Mouse (Mus musculus): ENCODE measurements around the gene Farp1. TPM values are rescaled to one million over a fixed set of nuclear protein-coding genes. Genes with fewer than 3 reads are reported as not detected.

The Farp1 gene
- total and polyA plus RNA-seq, 3 experiments, result 0.01 to 0.27 TPM; not detected in 1

- Histone ChIP-seq H3K36me3 (replicated peaks) (peaks cover 69% of the 10 kb centered on the region), H3K4me1 (ENCODE audit: insufficient read depth, low read depth, low read length) (peaks cover 40% of the 10 kb centered on the region), H3K4me3 (ENCODE audit: low read depth, low read length) (no peak overlapping the region), H3K27me3 (ENCODE audit: insufficient read depth, low read length) (no peaks in the 10 kb centered on the region), H3K9me3 (replicated peaks) (peaks cover 3% of the 10 kb centered on the region)
- TF ChIP-seq GATA2 (IDR thresholded peaks at IDR 0.05; ENCODE audit: borderline replicate concordance, low read depth, low read length) (no peak), CTCF (IDR thresholded peaks at IDR 0.05; ENCODE audit: low read depth, low read length) (no peak), POLR2AphosphoS5 (IDR thresholded peaks at IDR 0.05; ENCODE audit: insufficient replicate concordance, low read depth, low read length) (no peak), TAL1 (conservative IDR thresholded peaks at IDR 0.05; ENCODE audit: low read depth, low read length) (no peak), GATA1 (IDR thresholded peaks at IDR 0.05; ENCODE audit: borderline replicate concordance, low read length) (no peak)
- ATAC-seq (ENCODE audit: extremely low read depth, insufficient number of reproducible peaks, low FRiP score, poor library complexity, severe bottlenecking) (no peak), DNase-seq (ENCODE audit: low spot score) (no peak)
These were observed 281.1 kb downstream of the Farp1 start for GRCm38 (mm10) chr14:121316136-121316535.

- TF ChIP-seq CTCF (IDR thresholded peaks at IDR 0.05; ENCODE audit: low read depth, low read length) (no peak), GATA1 (IDR thresholded peaks at IDR 0.05; ENCODE audit: borderline replicate concordance, low read length) (no peak), TAL1 (conservative IDR thresholded peaks at IDR 0.05; ENCODE audit: low read depth, low read length) (no peak), POLR2AphosphoS5 (IDR thresholded peaks at IDR 0.05; ENCODE audit: insufficient replicate concordance, low read depth, low read length) (no peak), GATA2 (IDR thresholded peaks at IDR 0.05; ENCODE audit: borderline replicate concordance, low read depth, low read length) (no peak)
- Histone ChIP-seq H3K36me3 (replicated peaks) (peaks cover 68% of the 10 kb centered on the region), H3K27me3 (ENCODE audit: insufficient read depth, low read length) (no peaks in the 10 kb centered on the region), H3K4me3 (ENCODE audit: low read depth, low read length) (no peak overlapping the region), H3K4me1 (ENCODE audit: insufficient read depth, low read depth, low read length) (peaks cover 35% of the 10 kb centered on the region), H3K9me3 (replicated peaks) (peaks cover 3% of the 10 kb centered on the region)
- DNase-seq (ENCODE audit: low spot score), result no peak
- no peak for ATAC-seq (ENCODE audit: extremely low read depth, insufficient number of reproducible peaks, low FRiP score, poor library complexity, severe bottlenecking)
These were observed 281.8 kb downstream of the Farp1 start for GRCm38 (mm10) chr14:121316631-121317311.

- no peaks in the 10 kb centered on the region for H3K27me3 ChIP-seq (ENCODE audit: insufficient read depth, low read length)
- DNase-seq (ENCODE audit: low spot score) (no peak), ATAC-seq (ENCODE audit: extremely low read depth, insufficient number of reproducible peaks, low FRiP score, poor library complexity, severe bottlenecking) (no peak)
- peaks cover 5% of the 10 kb centered on the region for H3K9me3 ChIP-seq (replicated peaks)
- TF ChIP-seq CTCF (IDR thresholded peaks at IDR 0.05; ENCODE audit: low read depth, low read length) (no peak), GATA1 (IDR thresholded peaks at IDR 0.05; ENCODE audit: borderline replicate concordance, low read length) (no peak), TAL1 (conservative IDR thresholded peaks at IDR 0.05; ENCODE audit: low read depth, low read length) (no peak), GATA2 (IDR thresholded peaks at IDR 0.05; ENCODE audit: borderline replicate concordance, low read depth, low read length) (no peak), POLR2AphosphoS5 (IDR thresholded peaks at IDR 0.05; ENCODE audit: insufficient replicate concordance, low read depth, low read length) (no peak)
- peaks cover 68% of the 10 kb centered on the region for H3K36me3 ChIP-seq (replicated peaks)
- H3K4me3 ChIP-seq (ENCODE audit: low read depth, low read length), result no peak overlapping the region
- peaks cover 35% of the 10 kb centered on the region for H3K4me1 ChIP-seq (ENCODE audit: insufficient read depth, low read depth, low read length)
These were observed 282.3 kb downstream of the Farp1 start for GRCm38 (mm10) chr14:121317312-121317671.

- Histone ChIP-seq H3K4me3 (ENCODE audit: low read depth, low read length) (no peak overlapping the region), H3K9me3 (replicated peaks) (peaks cover 5% of the 10 kb centered on the region), H3K27me3 (ENCODE audit: insufficient read depth, low read length) (no peaks in the 10 kb centered on the region), H3K36me3 (replicated peaks) (peaks cover 68% of the 10 kb centered on the region), H3K4me1 (ENCODE audit: insufficient read depth, low read depth, low read length) (peaks cover 34% of the 10 kb centered on the region)
- no peak for TF ChIP-seq CTCF (IDR thresholded peaks at IDR 0.05; ENCODE audit: low read depth, low read length)
- no peak for TF ChIP-seq GATA1 (IDR thresholded peaks at IDR 0.05; ENCODE audit: borderline replicate concordance, low read length)
- no peak for TF ChIP-seq POLR2AphosphoS5 (IDR thresholded peaks at IDR 0.05; ENCODE audit: insufficient replicate concordance, low read depth, low read length)
- no peak for TF ChIP-seq GATA2 (IDR thresholded peaks at IDR 0.05; ENCODE audit: borderline replicate concordance, low read depth, low read length)
- TF ChIP-seq TAL1 (conservative IDR thresholded peaks at IDR 0.05; ENCODE audit: low read depth, low read length), result no peak
- DNase-seq (ENCODE audit: low spot score) (no peak), ATAC-seq (ENCODE audit: extremely low read depth, insufficient number of reproducible peaks, low FRiP score, poor library complexity, severe bottlenecking) (peak; percentile 18; the same call in 1 of the 2 replicates)
These were observed 283.4 kb downstream of the Farp1 start for GRCm38 (mm10) chr14:121318382-121318781.

GRCm38 (mm10) chr14:121322150-121322549 is 287.1 kb downstream of the Farp1 start:
- peaks cover 5% of the 10 kb centered on the region for H3K9me3 ChIP-seq (replicated peaks)
- no peak overlapping the region for H3K4me3 ChIP-seq (ENCODE audit: low read depth, low read length)
- H3K27me3 ChIP-seq (ENCODE audit: insufficient read depth, low read length), result no peaks in the 10 kb centered on the region
- TF ChIP-seq CTCF (IDR thresholded peaks at IDR 0.05; ENCODE audit: low read depth, low read length), result no peak
- TF ChIP-seq TAL1 (conservative IDR thresholded peaks at IDR 0.05; ENCODE audit: low read depth, low read length), result no peak
- no peak for TF ChIP-seq GATA1 (IDR thresholded peaks at IDR 0.05; ENCODE audit: borderline replicate concordance, low read length)
- TF ChIP-seq POLR2AphosphoS5 (IDR thresholded peaks at IDR 0.05; ENCODE audit: insufficient replicate concordance, low read depth, low read length), result no peak
- TF ChIP-seq GATA2 (IDR thresholded peaks at IDR 0.05; ENCODE audit: borderline replicate concordance, low read depth, low read length), result no peak
- H3K36me3 ChIP-seq (replicated peaks), result peaks cover 68% of the 10 kb centered on the region
- peaks cover 20% of the 10 kb centered on the region for H3K4me1 ChIP-seq (ENCODE audit: insufficient read depth, low read depth, low read length)
- DNase-seq (ENCODE audit: low spot score) (no peak), ATAC-seq (ENCODE audit: extremely low read depth, insufficient number of reproducible peaks, low FRiP score, poor library complexity, severe bottlenecking) (no peak)

- no peak for ATAC-seq (ENCODE audit: extremely low read depth, insufficient number of reproducible peaks, low FRiP score, poor library complexity, severe bottlenecking)
- H3K4me3 ChIP-seq (ENCODE audit: low read depth, low read length), result no peak overlapping the region
- DNase-seq (ENCODE audit: low spot score), result no peak
- peaks cover 70% of the 10 kb centered on the region for H3K36me3 ChIP-seq (replicated peaks)
- TF ChIP-seq CTCF (IDR thresholded peaks at IDR 0.05; ENCODE audit: low read depth, low read length), result no peak
- TF ChIP-seq POLR2AphosphoS5 (IDR thresholded peaks at IDR 0.05; ENCODE audit: insufficient replicate concordance, low read depth, low read length), result no peak
- no peak for TF ChIP-seq TAL1 (conservative IDR thresholded peaks at IDR 0.05; ENCODE audit: low read depth, low read length)
- TF ChIP-seq GATA1 (IDR thresholded peaks at IDR 0.05; ENCODE audit: borderline replicate concordance, low read length), result no peak
- peaks cover 22% of the 10 kb centered on the region for H3K4me1 ChIP-seq (ENCODE audit: insufficient read depth, low read depth, low read length)
- H3K27me3 ChIP-seq (ENCODE audit: insufficient read depth, low read length), result no peaks in the 10 kb centered on the region
- H3K9me3 ChIP-seq (replicated peaks), result peaks cover 5% of the 10 kb centered on the region
These were observed 287.6 kb downstream of the Farp1 start for GRCm38 (mm10) chr14:121322641-121323040.

All from G1E (cell line).